ENCODE assay signal across 17 mouse cellular contexts in genomic region chr15:92449112-92449511, GRCm38 (mm10). TPM values are rescaled to one million over a fixed set of nuclear protein-coding genes. Genes with fewer than 3 reads are reported as not detected.
"Had no signal": no experiment of that assay in that cellular context is flagged by ENCODE, and none has a peak within 500 bp of the region (broad histone marks: within the 10 kb centered on the region; RNA-seq: fewer than 3 reads in every experiment).

No protein-coding gene starts in this region.

- H3K4me3 ChIP-seq: neural tube, embryonic 13.5 days; neural tube, embryonic 15.5 days; stomach, embryonic 15.5 days had no signal

- H3K4me2 ChIP-seq: neural tube, embryonic 13.5 days; neural tube, embryonic 15.5 days; stomach, embryonic 15.5 days had no signal

- H3K4me1 ChIP-seq: stomach, embryonic 15.5 days had no signal

- H3K27me3 ChIP-seq: neural tube, embryonic 13.5 days; neural tube, embryonic 15.5 days; stomach, embryonic 15.5 days had no signal

- DNase-seq: retina, postnatal 1 day; right cerebral cortex, adult 18-20 months; right cerebral cortex, postnatal 14 days; right cerebral cortex, postnatal 25 days; right cerebral cortex, postnatal 4 days; spleen, adult 18-20 months; thymus, adult 18-20 months; thymus, adult 2 months; thymus, postnatal 14 days; thymus, postnatal 25 days; thymus, postnatal 36 days; thymus, postnatal 4 days had no signal

- H3K36me3 ChIP-seq: neural tube, embryonic 13.5 days; neural tube, embryonic 15.5 days; stomach, embryonic 15.5 days had no signal

- H3K9me3 ChIP-seq: neural tube, embryonic 13.5 days; neural tube, embryonic 15.5 days; stomach, embryonic 15.5 days had no signal

- H3K27ac ChIP-seq: neural tube, embryonic 13.5 days; neural tube, embryonic 15.5 days; stomach, embryonic 15.5 days; stomach, postnatal 0 days had no signal

- H3K9ac ChIP-seq: neural tube, embryonic 13.5 days; neural tube, embryonic 15.5 days; stomach, embryonic 15.5 days had no signal

RNA-seq across cellular contexts. Expression of gene Pdzrn4, which starts 52.4 kb away (rescaled TPM):
- total RNA-seq: neutrophil, adult 5-6 weeks had no signal
